Mouse (Mus musculus) cerebellum, adult 2 months (tissue): ENCODE measurements at regions not wholly inside any gene's neighbourhood (a gene's known extent, or its start where the extent isn't known, plus 50 kb on each side); places are given as distances from the start of the nearest gene placed in this dataset.

ENCODE experiments used
- CTCF ChIP-seq: fragments of 200-500 bp; IDR thresholded peaks from 2 replicates; pipeline ENCODE4 v1.5.1; 2011; ENCODE audit warnings: low read depth, mild to moderate bottlenecking, control low read depth, low read length, moderate library complexity, borderline replicate concordance; ENCODE audit not compliant: insufficient read depth
- POLR2A ChIP-seq: fragments of 200-500 bp; IDR thresholded peaks from 2 replicates; pipeline ENCODE4 v1.6.1; 2011; ENCODE audit warnings: low read length, control low read depth, borderline replicate concordance; ENCODE audit not compliant: insufficient read depth

DNA sequence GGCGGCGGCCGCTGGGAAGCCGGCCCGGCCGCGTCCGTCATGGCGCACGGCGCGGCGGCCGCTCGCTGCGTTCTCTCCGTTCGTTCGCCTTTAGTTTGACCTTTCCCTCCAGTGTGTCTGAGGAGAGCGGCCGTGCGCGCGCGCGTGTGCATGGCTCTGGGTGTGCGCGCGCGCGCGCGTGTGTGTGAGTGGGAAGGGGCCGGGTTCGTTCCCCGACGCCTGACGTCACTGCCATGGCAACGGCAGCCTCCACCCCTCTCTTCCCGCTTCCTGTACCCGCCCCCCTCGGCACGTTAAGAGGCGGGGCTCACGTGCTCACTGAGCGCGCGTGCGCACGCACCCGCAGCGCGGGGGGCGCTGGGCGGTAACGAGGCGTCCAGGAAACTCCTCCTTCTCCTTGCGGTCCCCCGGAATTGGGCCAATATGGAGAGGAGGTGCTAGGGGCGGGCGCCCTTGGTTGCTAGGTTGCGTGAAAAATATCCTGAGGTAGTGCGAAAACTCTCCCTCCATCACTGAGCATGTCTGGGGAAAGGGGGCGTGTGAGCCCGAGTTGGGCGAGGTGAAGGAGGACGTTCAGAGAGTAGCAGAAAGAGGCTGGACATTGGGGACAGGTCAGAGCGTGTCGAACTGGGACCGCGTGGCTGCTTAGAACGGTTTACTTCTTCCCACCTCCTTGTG lies 1862.5 kb upstream of the Lrrc6 start:
- TF ChIP-seq CTCF, result no peak
- TF ChIP-seq POLR2A, result peak; percentile 57; the same call in 1 of the 2 replicates
